Mouse (Mus musculus) brown adipose tissue, adult 24 weeks (tissue): Measurements from ENCODE around the gene Vwc2. TPM values are rescaled to one million over a fixed set of nuclear protein-coding genes. Genes with fewer than 3 reads are reported as not detected.

Experiments used
- H3K27ac ChIP-seq: fragments of 200-500 bp; replicated peaks from 2 replicates; pipeline ENCODE4 v1.5.1; 2012; ENCODE audit warnings: low read depth, mild to moderate bottlenecking, low read length
- H3K4me1 ChIP-seq: fragments of 200-500 bp; 2 replicates; pipeline ENCODE4 v1.6.1; 2012; ENCODE audit warnings: low read length, mixed read lengths; ENCODE audit not compliant: control insufficient read depth, insufficient read depth, insufficient read length
- H3K4me3 ChIP-seq: fragments of 200-500 bp; 2 replicates; pipeline ENCODE4 v1.5.1; 2012; ENCODE audit warnings: low read depth, mild to moderate bottlenecking, low read length, moderate library complexity; ENCODE audit not compliant: insufficient read depth
- polyA plus RNA-seq: library from polyadenylated mRNA; stranded (reverse); fragments of >200 nt; gene quantifications from 2 replicates; pipeline ENCODE4 v1.2.4, GENCODE M21; 2012; ENCODE audit not compliant: missing spikeins, insufficient read depth, insufficient read length

Vwc2 gene
- polyA plus RNA-seq = not detected in 2 replicates

GRCm38 (mm10) chr11:11113576-11114233, at the start of gene Vwc2:
Gene Vwc2, plus strand, starts transcription at chr11:11114223.
- Histone ChIP-seq H3K4me3 (no peak within 1 kb of the TSS), H3K27ac (no peak within 1 kb of the TSS), H3K4me1 (no peaks in the 10 kb centered on the region)

DNA sequence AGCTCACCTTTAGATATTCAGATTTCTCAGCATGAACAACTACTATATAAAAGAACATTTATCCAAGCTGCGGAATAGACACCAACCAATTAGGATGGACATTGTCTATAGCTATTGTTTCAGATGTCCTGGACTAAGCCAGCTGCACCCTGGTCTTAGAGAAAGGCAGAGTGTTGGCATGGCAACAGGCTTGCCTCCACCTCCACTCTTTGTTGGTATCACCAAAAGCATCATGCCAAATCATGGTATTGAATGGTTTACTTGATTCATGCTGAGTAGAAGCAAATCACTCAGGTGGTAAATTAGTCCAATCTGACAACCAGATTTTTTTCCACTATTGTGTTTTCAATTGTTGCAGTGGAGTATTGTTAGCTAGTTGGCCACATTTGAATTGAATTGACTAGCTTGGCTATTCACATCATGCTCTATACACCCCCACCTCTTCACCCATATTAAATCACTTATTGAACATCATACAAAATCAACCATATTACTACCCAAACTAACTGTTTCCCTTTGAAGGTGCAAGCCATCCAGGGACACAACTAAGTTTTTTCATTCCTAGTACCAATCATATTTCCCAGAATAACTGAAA, 25.8 kb upstream of the Vwc2 start:
- H3K27ac ChIP-seq = no peak overlapping the region
- H3K4me3 ChIP-seq = no peak overlapping the region
- no peaks in the 10 kb centered on the region for H3K4me1 ChIP-seq

DNA sequence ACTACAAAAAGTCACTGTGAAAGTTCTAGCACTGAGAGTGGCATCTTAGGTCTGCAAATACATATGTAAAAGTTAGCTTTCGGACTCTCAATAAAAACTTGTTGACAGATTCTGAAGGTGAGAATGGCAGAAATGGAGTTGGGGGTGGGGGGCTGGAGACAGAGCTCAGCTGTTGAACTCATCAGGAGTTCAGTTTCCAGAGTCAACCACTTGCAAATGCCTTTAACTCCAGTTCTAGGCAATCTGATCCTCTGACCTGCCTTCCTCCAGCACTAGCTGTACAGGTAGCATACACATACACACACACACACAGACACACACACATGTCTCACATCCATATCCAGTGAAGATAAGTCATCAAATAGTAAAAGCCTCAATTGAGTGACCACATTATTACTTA, 16.4 kb upstream of the Vwc2 start:
- Histone ChIP-seq H3K4me3 (no peak overlapping the region), H3K27ac (no peak overlapping the region), H3K4me1 (no peaks in the 10 kb centered on the region)

- Histone ChIP-seq H3K4me3 (no peak overlapping the region), H3K27ac (no peak overlapping the region), H3K4me1 (no peaks in the 10 kb centered on the region)
Observed at GRCm38 (mm10) chr11:11098282-11098681, 15.7 kb upstream of the Vwc2 start.

DNA sequence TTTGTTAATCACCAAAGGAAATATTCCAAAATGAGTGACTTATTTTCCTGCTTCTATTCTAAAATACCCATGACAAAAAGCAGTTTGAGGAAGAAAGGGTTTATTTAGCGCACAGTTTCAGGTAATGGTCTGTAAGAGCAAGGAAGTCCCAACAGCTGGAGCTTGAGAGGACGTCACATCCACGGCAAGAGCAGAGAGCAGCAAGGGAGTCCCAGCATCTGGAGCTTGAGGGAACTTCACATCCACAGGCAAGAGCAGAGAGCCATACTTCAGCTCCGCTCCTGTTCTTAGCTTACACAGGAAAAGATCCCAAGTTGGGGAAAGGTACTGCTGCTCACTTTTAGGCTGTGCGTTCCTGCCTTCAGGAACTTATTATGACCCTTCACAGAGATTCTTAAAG, 15.0 kb upstream of the Vwc2 start:
- no peak overlapping the region for H3K4me3 ChIP-seq
- no peak overlapping the region for H3K27ac ChIP-seq
- H3K4me1 ChIP-seq = no peaks in the 10 kb centered on the region

- Histone ChIP-seq H3K4me1 (no peaks in the 10 kb centered on the region), H3K27ac (no peak overlapping the region), H3K4me3 (no peak overlapping the region)
Observed at GRCm38 (mm10) chr11:11102182-11102581, 11.8 kb upstream of the Vwc2 start.

- H3K4me3 ChIP-seq = no peak overlapping the region
- no peak overlapping the region for H3K27ac ChIP-seq
- no peaks in the 10 kb centered on the region for H3K4me1 ChIP-seq
Observed at GRCm38 (mm10) chr11:11102620-11103019, 11.4 kb upstream of the Vwc2 start.

DNA sequence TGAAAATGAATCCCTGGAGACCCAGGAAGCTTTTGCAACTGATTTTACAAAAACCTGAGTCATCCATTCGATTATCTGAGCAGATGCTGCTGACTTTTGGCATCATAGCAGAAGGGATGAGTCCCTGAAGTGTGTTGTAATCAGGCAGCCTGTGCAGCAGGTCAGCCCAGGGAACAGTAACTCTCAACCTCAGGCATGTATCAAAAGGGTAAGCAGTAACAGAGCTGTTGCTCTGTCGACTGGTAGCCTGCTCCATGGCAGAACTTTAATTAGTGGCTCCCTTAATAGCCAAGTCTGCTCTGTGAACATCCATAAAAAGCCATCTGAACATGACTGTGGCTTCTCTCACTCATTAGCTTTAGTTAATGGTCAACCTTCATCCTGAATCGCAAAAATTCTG, 5.1 kb upstream of the Vwc2 start:
- no peaks in the 10 kb centered on the region for H3K4me1 ChIP-seq

GRCm38 (mm10) chr11:11114234-11115030, 409 bp downstream of the Vwc2 start:
- no peak overlapping the region for H3K4me3 ChIP-seq
- no peak overlapping the region for H3K27ac ChIP-seq
- H3K4me1 ChIP-seq = no peaks in the 10 kb centered on the region

More for the DNA sequence above, 5.1 kb upstream of the Vwc2 start:
- H3K4me3 ChIP-seq = no peak overlapping the region
- H3K27ac ChIP-seq = no peak overlapping the region

GRCm38 (mm10) chr11:11115031-11115647, 1.1 kb downstream of the Vwc2 start:
- Histone ChIP-seq H3K27ac (no peak overlapping the region), H3K4me3 (no peak overlapping the region)

DNA sequence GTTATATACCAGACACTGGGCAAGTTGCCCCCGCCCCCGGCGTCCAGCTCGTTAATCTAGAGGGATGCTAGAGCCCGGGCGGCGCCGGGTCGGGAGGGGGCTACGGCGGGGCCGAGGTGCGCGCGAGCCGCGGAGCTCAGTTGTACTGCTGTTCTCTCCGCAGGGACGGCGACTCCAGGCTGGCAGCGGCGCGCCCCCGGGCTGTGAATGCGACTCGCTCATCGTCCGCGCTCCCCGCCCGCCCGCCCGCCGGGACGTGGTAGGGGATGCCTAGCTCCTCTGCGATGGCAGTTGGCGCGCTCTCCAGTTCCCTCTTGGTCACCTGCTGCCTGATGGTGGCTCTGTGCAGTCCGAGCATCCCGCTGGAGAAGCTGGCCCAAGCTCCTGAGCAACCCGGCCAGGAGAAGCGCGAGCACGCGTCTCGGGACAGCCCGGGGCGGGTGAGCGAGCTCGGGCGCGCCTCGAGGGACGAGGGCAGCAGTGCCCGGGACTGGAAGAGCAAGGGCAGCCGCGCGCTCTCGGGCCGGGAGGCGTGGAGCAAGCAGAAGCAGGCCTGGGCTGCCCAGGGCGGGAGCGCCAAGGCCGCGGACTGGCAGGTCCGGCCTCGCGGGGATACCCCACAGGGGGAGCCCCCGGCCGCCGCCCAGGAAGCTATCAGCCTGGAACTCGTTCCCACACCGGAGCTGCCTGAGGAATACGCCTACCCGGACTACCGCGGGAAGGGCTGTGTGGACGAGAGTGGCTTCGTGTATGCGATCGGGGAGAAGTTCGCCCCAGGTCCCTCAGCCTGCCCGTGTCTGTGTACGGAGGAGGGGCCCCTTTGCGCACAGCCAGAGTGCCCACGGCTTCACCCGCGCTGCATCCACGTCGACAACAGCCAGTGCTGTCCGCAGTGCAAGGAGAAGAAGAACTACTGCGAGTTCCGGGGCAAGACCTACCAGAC, 1.9 kb downstream of the Vwc2 start:
- H3K4me3 ChIP-seq = no peak overlapping the region
- no peaks in the 10 kb centered on the region for H3K4me1 ChIP-seq
- no peak overlapping the region for H3K27ac ChIP-seq

More at GRCm38 (mm10) chr11:11115031-11115647, 1.1 kb downstream of the Vwc2 start:
- no peaks in the 10 kb centered on the region for H3K4me1 ChIP-seq

DNA sequence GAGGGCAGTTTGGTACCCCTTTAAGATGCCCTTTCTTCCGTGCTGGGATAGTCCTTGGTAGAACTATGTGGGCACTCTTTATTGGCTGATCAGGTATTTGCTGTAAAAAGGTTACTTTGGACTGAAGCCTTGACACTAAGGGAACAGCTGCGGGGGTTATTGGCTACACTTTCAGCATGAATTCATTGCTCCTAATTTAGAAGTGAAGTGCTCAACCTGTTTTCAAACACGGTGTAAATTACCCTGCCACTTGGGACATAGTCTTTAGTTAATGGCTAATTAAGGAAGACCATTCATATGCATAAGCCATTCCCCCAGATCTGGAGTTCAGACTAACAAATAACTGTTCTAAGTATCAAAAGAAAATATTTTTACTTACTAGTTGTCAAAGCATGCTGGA, 2.7 kb downstream of the Vwc2 start:
- Histone ChIP-seq H3K4me1 (no peaks in the 10 kb centered on the region), H3K27ac (no peak overlapping the region), H3K4me3 (no peak overlapping the region)

DNA sequence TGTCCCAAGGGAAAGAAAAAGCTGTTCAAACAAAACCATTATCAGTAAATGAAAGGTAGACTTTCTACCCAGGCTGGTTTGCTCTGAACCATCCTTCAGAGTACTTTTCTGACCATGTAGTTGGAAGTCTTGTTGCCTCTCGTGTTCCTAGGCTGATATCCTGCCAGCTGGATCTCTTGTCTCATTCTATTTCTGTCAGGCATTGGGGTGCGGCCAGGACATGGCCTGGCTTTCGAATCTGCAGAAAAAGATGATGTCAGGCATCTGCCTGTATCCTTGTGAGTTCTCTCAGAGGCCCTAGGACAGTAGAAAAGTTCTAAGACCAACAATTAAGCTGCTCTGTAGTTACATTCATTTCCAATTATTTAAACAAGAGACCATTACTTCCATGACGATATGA, 8.8 kb downstream of the Vwc2 start:
- no peaks in the 10 kb centered on the region for H3K4me1 ChIP-seq
- no peak overlapping the region for H3K27ac ChIP-seq
- no peak overlapping the region for H3K4me3 ChIP-seq

DNA sequence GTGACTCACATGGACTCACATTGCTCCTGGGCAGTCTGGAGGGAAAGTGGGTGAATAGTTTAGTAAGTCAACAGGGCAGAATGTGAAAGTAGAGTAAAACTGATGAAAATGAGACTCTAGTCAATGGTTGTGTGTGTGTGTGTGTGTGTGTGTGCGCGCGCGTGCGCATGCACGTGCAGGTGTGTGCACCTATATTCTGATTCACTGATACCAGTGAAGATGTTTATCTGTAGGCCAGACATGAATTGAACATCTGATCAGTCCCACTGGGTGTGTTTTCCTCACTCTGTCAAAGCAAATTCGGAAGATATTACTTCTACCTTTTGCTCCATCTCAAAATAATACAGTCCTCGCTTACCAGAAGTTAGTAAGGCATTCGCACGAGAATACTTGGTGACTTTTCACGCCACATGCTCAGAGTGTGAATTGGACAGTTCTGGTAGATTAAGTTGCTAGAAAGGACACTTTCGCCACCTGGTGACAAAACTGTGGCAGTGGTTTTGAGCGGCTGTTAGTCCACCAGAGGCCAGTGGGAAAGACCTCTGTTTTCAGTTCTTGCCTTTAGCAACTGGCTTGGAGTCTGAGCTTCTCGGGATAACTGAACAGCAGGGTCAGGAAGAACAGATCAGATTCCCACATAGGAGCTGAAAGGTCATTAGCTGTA, 17.5 kb downstream of the Vwc2 start:
- no peak overlapping the region for H3K27ac ChIP-seq
- no peak overlapping the region for H3K4me3 ChIP-seq
- no peaks in the 10 kb centered on the region for H3K4me1 ChIP-seq
